Mouse (Mus musculus) kidney, adult 2 months (tissue): Measurements from ENCODE around the gene Uaca.

Source experiments
- CTCF ChIP-seq: fragments of 200-500 bp; conservative IDR thresholded peaks from 2 replicates; pipeline ENCODE4 v1.5.1; 2011; ENCODE audit warnings: low read depth, mild to moderate bottlenecking, control low read depth, low read length, moderate library complexity, mixed read lengths; ENCODE audit not compliant: insufficient read depth, insufficient read length
- POLR2A ChIP-seq: fragments of 200-500 bp; IDR thresholded peaks from one replicate; pipeline ENCODE4 v1.6.1; 2011; ENCODE audit warnings: low read depth, low read length, control low read depth

DNA sequence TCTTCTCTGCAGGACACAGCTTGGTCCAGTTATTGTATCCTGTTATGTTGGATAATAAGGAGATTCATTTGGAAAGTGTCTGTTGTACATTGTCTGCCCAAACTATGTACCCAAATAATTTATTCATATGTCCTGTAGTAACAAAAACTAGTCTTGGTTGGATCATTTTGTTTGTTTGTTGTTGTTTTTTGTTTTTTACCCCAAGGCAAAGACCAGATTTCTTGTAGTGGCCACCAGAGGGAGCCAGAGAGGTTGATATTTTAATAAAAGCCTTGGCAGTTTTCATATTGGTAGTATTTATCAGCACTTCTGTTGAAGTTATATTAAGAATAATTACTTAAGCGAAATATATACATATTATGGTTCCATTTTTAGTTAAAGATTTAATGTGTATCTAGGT lies 25.0 kb downstream of the Uaca start:
- TF ChIP-seq CTCF: no peak
- TF ChIP-seq POLR2A: no peak
